Mouse (Mus musculus): ENCODE data around the gene Adk. TPM values are rescaled to one million over a fixed set of nuclear protein-coding genes. Genes with fewer than 3 reads are reported as not detected.
"Not testable (repeated sequence)": the region's sequence is repeated elsewhere in the genome, so short reads cannot be mapped to it uniquely, and the experiment has no call there.

Gene Adk
- polyA plus RNA-seq, 1 experiment = 18.6 TPM

DNA sequence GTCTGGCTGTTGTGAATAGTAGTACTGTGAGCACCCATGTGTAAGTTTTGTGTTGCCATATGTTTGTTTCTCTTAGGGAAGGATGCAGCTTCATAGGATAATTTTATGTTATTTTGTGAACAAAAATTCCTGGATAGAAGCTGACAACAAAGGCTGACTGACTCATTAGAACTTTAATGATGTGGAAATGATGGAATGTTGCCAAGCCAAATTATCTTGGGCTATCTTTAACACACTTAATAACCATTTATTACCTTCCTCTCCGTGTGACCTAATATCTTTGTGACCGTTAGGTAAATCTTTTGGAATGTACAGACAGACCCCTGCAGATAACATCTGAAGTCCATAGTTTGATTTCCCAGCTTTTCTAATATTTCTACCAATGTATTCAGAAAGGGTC lies 33.7 kb downstream of the Adk start:
- DNase-seq (ENCODE audit: low read depth) = no peak
- TF ChIP-seq POLR2A (IDR thresholded peaks at IDR 0.05; ENCODE audit: borderline replicate concordance, extremely low read depth, insufficient read depth, insufficient read length, poor library complexity, severe bottlenecking) = no peak
- no peak for TF ChIP-seq CTCF (IDR thresholded peaks at IDR 0.05; ENCODE audit: borderline replicate concordance, extremely low read depth, insufficient read depth, insufficient read length)

- TF ChIP-seq POLR2A (IDR thresholded peaks at IDR 0.05; ENCODE audit: borderline replicate concordance, extremely low read depth, insufficient read depth, insufficient read length, poor library complexity, severe bottlenecking) (no peak), CTCF (IDR thresholded peaks at IDR 0.05; ENCODE audit: borderline replicate concordance, extremely low read depth, insufficient read depth, insufficient read length) (no peak)
- no peak for DNase-seq (ENCODE audit: low read depth)
Measured at GRCm38 (mm10) chr14:21086827-21087351, 34.5 kb downstream of the Adk start.

- TF ChIP-seq POLR2A (IDR thresholded peaks at IDR 0.05; ENCODE audit: borderline replicate concordance, extremely low read depth, insufficient read depth, insufficient read length, poor library complexity, severe bottlenecking) (no peak), CTCF (IDR thresholded peaks at IDR 0.05; ENCODE audit: borderline replicate concordance, extremely low read depth, insufficient read depth, insufficient read length) (no peak)
- DNase-seq (ENCODE audit: low read depth) = no peak
Measured at GRCm38 (mm10) chr14:21087390-21088060, 35.2 kb downstream of the Adk start.

DNA sequence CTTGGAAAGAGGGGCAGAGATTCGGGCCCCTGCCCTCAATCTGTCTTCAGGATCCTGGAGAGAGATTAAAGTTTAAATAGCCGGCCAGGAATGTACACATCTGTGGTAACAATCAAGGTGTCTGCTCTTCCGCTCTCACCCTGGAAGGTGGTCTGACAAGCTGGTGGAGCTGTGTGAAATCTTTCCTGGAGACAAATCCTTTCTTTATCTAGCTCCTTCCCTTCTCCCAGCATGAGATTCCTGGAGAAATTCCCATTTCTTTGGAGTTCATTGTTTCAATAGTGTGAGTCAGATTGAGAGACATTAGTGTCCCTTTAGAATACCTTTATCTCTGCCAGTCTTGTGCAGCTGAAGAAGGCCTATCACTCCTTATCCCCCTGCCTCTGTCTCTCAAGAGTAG lies 36.4 kb downstream of the Adk start:
- no peak for DNase-seq (ENCODE audit: low read depth)
- no peak for TF ChIP-seq CTCF (IDR thresholded peaks at IDR 0.05; ENCODE audit: borderline replicate concordance, extremely low read depth, insufficient read depth, insufficient read length)
- TF ChIP-seq POLR2A (IDR thresholded peaks at IDR 0.05; ENCODE audit: borderline replicate concordance, extremely low read depth, insufficient read depth, insufficient read length, poor library complexity, severe bottlenecking) = no peak

GRCm38 (mm10) chr14:21090400-21090799 lies 38.0 kb downstream of the Adk start:
- no peak for DNase-seq (ENCODE audit: low read depth)
- no peak for TF ChIP-seq CTCF (IDR thresholded peaks at IDR 0.05; ENCODE audit: borderline replicate concordance, extremely low read depth, insufficient read depth, insufficient read length)
- no peak for TF ChIP-seq POLR2A (IDR thresholded peaks at IDR 0.05; ENCODE audit: borderline replicate concordance, extremely low read depth, insufficient read depth, insufficient read length, poor library complexity, severe bottlenecking)

GRCm38 (mm10) chr14:21090930-21091486 lies 38.6 kb downstream of the Adk start:
- no peak for TF ChIP-seq POLR2A (IDR thresholded peaks at IDR 0.05; ENCODE audit: borderline replicate concordance, extremely low read depth, insufficient read depth, insufficient read length, poor library complexity, severe bottlenecking)
- TF ChIP-seq CTCF (IDR thresholded peaks at IDR 0.05; ENCODE audit: borderline replicate concordance, extremely low read depth, insufficient read depth, insufficient read length) = no peak
- DNase-seq (ENCODE audit: low read depth) = no peak

DNA sequence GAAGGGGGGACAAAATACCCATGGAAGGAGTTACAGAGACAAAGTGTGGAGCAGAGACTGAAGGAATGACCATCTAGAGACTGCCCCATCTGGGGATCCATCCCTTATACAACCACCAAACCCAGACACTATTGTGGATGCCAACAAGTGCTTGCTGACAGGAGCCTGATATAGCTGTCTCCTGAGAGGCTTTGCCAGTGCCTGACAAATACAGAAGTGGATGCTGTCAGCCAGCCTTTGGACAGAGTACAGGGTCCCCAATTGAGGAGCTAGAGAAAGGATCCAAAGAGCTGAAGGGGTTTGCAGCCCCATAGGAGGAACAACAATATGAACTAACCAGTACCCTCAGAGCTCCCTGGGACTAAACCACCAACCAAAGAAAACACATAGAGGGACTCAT lies 41.8 kb downstream of the Adk start:
- not testable (repeated sequence) for DNase-seq (ENCODE audit: low read depth)

DNA sequence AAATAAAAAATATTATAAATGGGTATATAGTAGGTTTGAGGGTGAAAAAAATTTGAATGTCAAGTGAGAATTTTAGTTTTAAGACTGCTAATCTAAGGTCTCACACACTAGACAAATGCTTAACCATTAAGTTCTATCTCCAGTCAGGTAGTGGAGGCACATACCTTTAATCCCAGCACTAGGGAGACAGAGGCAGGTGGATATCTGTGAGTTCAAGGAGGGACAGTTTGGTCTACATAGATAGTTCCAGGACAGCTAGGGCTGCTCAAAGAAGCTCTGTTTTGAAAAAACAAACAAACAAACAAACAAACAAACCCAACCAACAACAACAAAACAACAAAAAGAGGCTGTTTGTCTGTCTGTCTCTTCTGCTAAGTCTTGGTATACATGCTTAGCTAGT lies 43.9 kb downstream of the Adk start:
- DNase-seq (ENCODE audit: low read depth) = no peak
- TF ChIP-seq CTCF (IDR thresholded peaks at IDR 0.05; ENCODE audit: borderline replicate concordance, extremely low read depth, insufficient read depth, insufficient read length) (no peak), POLR2A (IDR thresholded peaks at IDR 0.05; ENCODE audit: borderline replicate concordance, extremely low read depth, insufficient read depth, insufficient read length, poor library complexity, severe bottlenecking) (no peak)

- no peak for DNase-seq (ENCODE audit: low read depth)
- no peak for TF ChIP-seq CTCF (IDR thresholded peaks at IDR 0.05; ENCODE audit: borderline replicate concordance, extremely low read depth, insufficient read depth, insufficient read length)
- no peak for TF ChIP-seq POLR2A (IDR thresholded peaks at IDR 0.05; ENCODE audit: borderline replicate concordance, extremely low read depth, insufficient read depth, insufficient read length, poor library complexity, severe bottlenecking)
Measured at GRCm38 (mm10) chr14:21096689-21097088, 44.3 kb downstream of the Adk start.

- TF ChIP-seq POLR2A (IDR thresholded peaks at IDR 0.05; ENCODE audit: borderline replicate concordance, extremely low read depth, insufficient read depth, insufficient read length, poor library complexity, severe bottlenecking) (no peak), CTCF (IDR thresholded peaks at IDR 0.05; ENCODE audit: borderline replicate concordance, extremely low read depth, insufficient read depth, insufficient read length) (no peak)
Measured at GRCm38 (mm10) chr14:21099371-21099770, 47.0 kb downstream of the Adk start.

GRCm38 (mm10) chr14:21100876-21101275 lies 48.5 kb downstream of the Adk start:
- no peak for DNase-seq (ENCODE audit: low read depth)
- no peak for TF ChIP-seq CTCF (IDR thresholded peaks at IDR 0.05; ENCODE audit: borderline replicate concordance, extremely low read depth, insufficient read depth, insufficient read length)
- TF ChIP-seq POLR2A (IDR thresholded peaks at IDR 0.05; ENCODE audit: borderline replicate concordance, extremely low read depth, insufficient read depth, insufficient read length, poor library complexity, severe bottlenecking) = no peak

More at GRCm38 (mm10) chr14:21099371-21099770, 47.0 kb downstream of the Adk start:
- DNase-seq (ENCODE audit: low read depth) = no peak

- DNase-seq (ENCODE audit: low read depth) = no peak
Measured at GRCm38 (mm10) chr14:21101562-21101961, 49.2 kb downstream of the Adk start.

More at GRCm38 (mm10) chr14:21101562-21101961, 49.2 kb downstream of the Adk start:
- no peak for TF ChIP-seq CTCF (IDR thresholded peaks at IDR 0.05; ENCODE audit: borderline replicate concordance, extremely low read depth, insufficient read depth, insufficient read length)
- TF ChIP-seq POLR2A (IDR thresholded peaks at IDR 0.05; ENCODE audit: borderline replicate concordance, extremely low read depth, insufficient read depth, insufficient read length, poor library complexity, severe bottlenecking) = no peak
